Mouse (Mus musculus): ENCODE measurements around the gene Tspan7. TPM values are rescaled to one million over a fixed set of nuclear protein-coding genes. Genes with fewer than 3 reads are reported as not detected.

Gene Tspan7
- total RNA-seq, 1 experiment from 2014 or later: not detected

Other genes starting within 250 kb of the Tspan7 start
- not detected in 3 replicates for gene Otc, start 232.9 kb upstream of the Tspan7 start, total RNA-seq (2017)
- 67.4 to 88.1 TPM (median 74.7 TPM) in 3 replicates for gene Mid1ip1, start 229.9 kb downstream of the Tspan7 start, total RNA-seq (2017)